Mouse (Mus musculus) spleen, postnatal 4 days (tissue): ENCODE measurements at regions not wholly inside any gene's neighbourhood (a gene's known extent, or its start where the extent isn't known, plus 50 kb on each side); places are given as distances from the start of the nearest gene placed in this dataset.

Experiments used
- DNase-seq, 2 experiments: peaks; one replicate each; pipeline ENCODE4 v3.0.0; 2022; ENCODE audit warnings: low spot score in 2 of 2

GRCm38 (mm10) chr10:119019082-119019481, 149.1 kb upstream of the Dyrk2 start:
- no peak for DNase-seq

GRCm38 (mm10) chr10:119018490-119018889, 148.5 kb upstream of the Dyrk2 start:
- DNase-seq: no peak

- no peak for DNase-seq
Observed at GRCm38 (mm10) chr10:119016104-119016503, 146.1 kb upstream of the Dyrk2 start.

GRCm38 (mm10) chr10:119015311-119016055, 145.5 kb upstream of the Dyrk2 start:
- no peak for DNase-seq

GRCm38 (mm10) chr10:119014731-119015130, 144.7 kb upstream of the Dyrk2 start:
- no peak for DNase-seq

- DNase-seq: no peak
Observed at GRCm38 (mm10) chr10:119013758-119014157, 143.7 kb upstream of the Dyrk2 start.

GRCm38 (mm10) chr10:119011511-119011910, 141.5 kb upstream of the Dyrk2 start:
- no peak for DNase-seq

GRCm38 (mm10) chr10:119010884-119011283, 140.9 kb upstream of the Dyrk2 start:
- no peak for DNase-seq

- DNase-seq: no peak
Observed at GRCm38 (mm10) chr10:119006866-119007575, 137.0 kb upstream of the Dyrk2 start.

- no peak for DNase-seq
Observed at GRCm38 (mm10) chr10:119005491-119005890, 135.5 kb upstream of the Dyrk2 start.

- no peak for DNase-seq
Observed at GRCm38 (mm10) chr10:119004426-119004825, 134.4 kb upstream of the Dyrk2 start.

GRCm38 (mm10) chr10:119003839-119004238, 133.8 kb upstream of the Dyrk2 start:
- no peak for DNase-seq

- DNase-seq: no peak
Observed at GRCm38 (mm10) chr10:119003042-119003441, 133.0 kb upstream of the Dyrk2 start.

- DNase-seq: no peak
Observed at GRCm38 (mm10) chr10:119001895-119002294, 131.9 kb upstream of the Dyrk2 start.

GRCm38 (mm10) chr10:119001000-119001780, 131.2 kb upstream of the Dyrk2 start:
- no peak for DNase-seq

GRCm38 (mm10) chr10:118998966-118999365, 129.0 kb upstream of the Dyrk2 start:
- DNase-seq: no peak

- no peak for DNase-seq
Observed at GRCm38 (mm10) chr10:118997034-118997433, 127.0 kb upstream of the Dyrk2 start.

- no peak for DNase-seq
Observed at GRCm38 (mm10) chr10:118993819-118994574, 124.0 kb upstream of the Dyrk2 start.

GRCm38 (mm10) chr10:118991213-118991612, 121.2 kb upstream of the Dyrk2 start:
- no peak for DNase-seq

GRCm38 (mm10) chr10:118990500-118990899, 120.5 kb upstream of the Dyrk2 start:
- no peak for DNase-seq

GRCm38 (mm10) chr10:118989812-118990211, 119.8 kb upstream of the Dyrk2 start:
- no peak for DNase-seq

GRCm38 (mm10) chr10:118988249-118988648, 118.2 kb upstream of the Dyrk2 start:
- no peak for DNase-seq
